ENCODE assay signal across 11 mouse cellular contexts in the genomic region with DNA sequence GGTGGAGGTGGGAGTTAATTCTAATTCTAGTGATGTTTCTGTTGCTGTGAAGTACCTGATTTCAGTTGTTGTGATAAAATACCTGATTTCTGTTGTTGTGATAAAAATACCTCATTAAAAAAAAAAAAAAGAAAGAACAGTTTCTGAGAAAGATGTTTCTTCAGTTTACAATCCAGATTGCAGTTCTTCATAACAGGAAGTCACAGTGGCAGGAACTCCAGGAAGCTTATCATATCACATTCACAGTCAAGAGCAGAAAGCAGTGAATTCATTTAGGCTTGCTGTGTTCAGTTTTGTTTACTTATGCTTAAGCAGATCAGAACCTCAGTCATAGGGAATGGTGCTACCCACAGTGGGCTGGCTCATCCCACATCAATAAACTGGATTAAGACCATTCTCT.
"Had no signal": no experiment of that assay in that cellular context is flagged by ENCODE, and none has a peak within 500 bp of the region (broad histone marks: within the 10 kb centered on the region; RNA-seq: fewer than 3 reads in every experiment).

No protein-coding gene starts in this region.

- ATAC-seq: midbrain, embryonic 16.5 days had no signal

- DNase-seq: lung, adult 18-20 months; lung, embryonic 14.5 days; lung, postnatal 10 days; lung, postnatal 4 days; midbrain, embryonic 14.5 days; retina, postnatal 1 day; right cerebral cortex, adult 18-20 months; thymus, adult 2 months; thymus, postnatal 25 days; thymus, postnatal 4 days had no signal
